In the genomic region with DNA sequence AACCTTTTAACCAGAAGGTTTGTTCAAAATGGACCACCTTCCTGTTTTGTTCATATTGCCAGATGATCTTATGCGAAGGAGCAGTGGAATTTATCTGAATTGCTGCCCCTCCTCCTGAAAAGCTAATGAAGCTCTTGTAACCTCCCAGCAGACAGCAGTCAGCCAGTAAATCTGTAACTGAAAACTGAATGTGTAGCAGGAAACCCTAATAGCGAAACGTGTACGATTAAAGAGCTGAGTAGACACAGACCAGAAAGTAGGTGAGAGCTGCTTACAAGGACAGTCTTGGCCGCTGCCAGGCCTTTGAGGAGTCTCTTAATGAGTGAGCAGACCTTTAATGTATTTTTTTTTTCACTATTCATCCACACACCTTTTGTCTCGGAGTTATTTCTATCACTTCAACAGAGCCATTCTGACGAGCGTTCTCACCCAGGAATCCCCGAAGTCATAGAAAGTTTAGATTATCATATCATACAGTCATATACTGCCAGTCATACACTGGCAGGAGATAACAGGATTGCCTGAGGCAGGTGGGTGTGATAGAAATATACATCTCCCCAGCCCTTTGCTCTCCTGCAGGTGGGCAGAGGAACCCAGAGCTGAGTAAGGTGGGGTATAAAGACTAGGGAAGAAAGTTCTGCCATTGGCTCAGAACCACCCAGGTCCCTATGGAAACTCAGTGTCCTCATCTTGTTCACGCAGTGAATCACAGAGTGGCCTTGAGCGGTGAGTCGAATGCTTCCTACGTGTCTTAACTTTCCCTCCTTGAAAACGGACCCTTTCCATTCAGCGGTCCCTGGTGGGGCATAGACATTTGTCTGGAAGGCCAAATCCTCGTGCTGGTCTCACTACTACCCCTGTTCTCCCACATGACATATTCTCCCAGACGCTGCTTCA, we compare ENCODE assay signal across 23 mouse cellular contexts.
DNase-seq lines count a peak whose midpoint lies in the region; ATAC-seq and TF ChIP-seq lines count a peak whose summit lies in the region.
"Had no signal": no experiment of that assay in that cellular context is flagged by ENCODE, and none has a peak within 500 bp of the region (broad histone marks: within the 10 kb centered on the region; RNA-seq: fewer than 3 reads in every experiment).

No protein-coding gene starts in this region.

- in situ Hi-C loops in CH12.LX (cut with MboI; ENCODE audit: low pct_ligation_motif_present, low pct_unique_long_range_greater_than_20kb, low sequenced_read_pairs) = no loop called here

- no peak for TF ChIP-seq EP300 in CH12.LX (IDR thresholded peaks at IDR 0.05; ENCODE audit: low read length)

- peak; percentile 50 for DNase-seq in adrenal gland, adult 2 months
- DNase-seq in adrenal gland, postnatal 25 days = no peak
- DNase-seq in kidney, adult 9 months = no peak
- DNase-seq in CH12.LX (ENCODE audit: extremely low read depth) = no peak
- no peak for DNase-seq in limb, embryonic 10.5 days (ENCODE audit: low spot score)
- no peak for DNase-seq in urinary bladder, postnatal 14 days (ENCODE audit: low spot score)
- DNase-seq: cerebellum, adult 11 months; cerebellum, adult 9-11 months; gastrocnemius, postnatal 14 days; heart, adult 18-20 months; heart, postnatal 14 days; liver, postnatal 0 days; lung, postnatal 10 days; midbrain, embryonic 14.5 days; retina, postnatal 1 day; thymus, postnatal 14 days had no signal

- 68% methylated on average over 17 of the region's 17 CpGs for WGBS in kidney, embryonic 16.5 days
- 77% methylated on average over 17 of the region's 17 CpGs for WGBS in limb, embryonic 10.5 days

- no peak for TF ChIP-seq RAD21 in CH12.LX (IDR thresholded peaks at IDR 0.05; ENCODE audit: low read depth, low read length)

- H3K79me2 ChIP-seq in CH12.LX (replicated peaks; ENCODE audit: control insufficient read depth, extremely low read depth, insufficient read depth, poor library complexity, severe bottlenecking) = no peaks in the 10 kb centered on the region

- H3K4me2 ChIP-seq in kidney, embryonic 16.5 days (replicated peaks; ENCODE audit: low read depth, low read length) = no peak overlapping the region
- peak overlapping the region; percentile 38; the same call in 1 of the 2 replicates for H3K4me2 ChIP-seq in CH12.LX (ENCODE audit: insufficient read depth, low read depth, poor library complexity, severe bottlenecking)
- H3K4me2 ChIP-seq: heart, embryonic 13.5 days; hindbrain, embryonic 12.5 days; neural tube, embryonic 13.5 days had no signal

- H3K4me3 ChIP-seq in kidney, embryonic 16.5 days (ENCODE audit: low read length) = no peak overlapping the region
- H3K4me3 ChIP-seq in CH12.LX (replicated peaks in 1 of 3; ENCODE audit: low read depth in 2 of 3, low read length in 2 of 3, poor library complexity in 1 of 3) = no peak overlapping the region
- no peak overlapping the region for H3K4me3 ChIP-seq in limb, embryonic 10.5 days
- H3K4me3 ChIP-seq: embryonic facial prominence, embryonic 10.5 days; heart, embryonic 13.5 days; hindbrain, embryonic 12.5 days; layer of hippocampus, adult 2 months; neural tube, embryonic 13.5 days had no signal

- peaks cover 23% of the 10 kb centered on the region for H3K4me1 ChIP-seq in kidney, embryonic 16.5 days (ENCODE audit: insufficient read depth, low read length)
- peaks cover 0 to 18% of the 10 kb centered on the region in 2 experiments; a peak in 2 of 4 replicates for H3K4me1 ChIP-seq in CH12.LX (ENCODE audit: control insufficient read depth in 1 of 2, insufficient read depth in 2 of 2)
- peaks cover 48% of the 10 kb centered on the region for H3K4me1 ChIP-seq in limb, embryonic 10.5 days

- H3K9me3 ChIP-seq in kidney, embryonic 16.5 days (ENCODE audit: low read length) = no peaks in the 10 kb centered on the region
- H3K9me3 ChIP-seq in CH12.LX (replicated peaks; ENCODE audit: low read length) = no peaks in the 10 kb centered on the region
- H3K9me3 ChIP-seq in limb, embryonic 10.5 days (replicated peaks) = no peaks in the 10 kb centered on the region
- H3K9me3 ChIP-seq: embryonic facial prominence, embryonic 10.5 days; heart, embryonic 13.5 days; hindbrain, embryonic 12.5 days; neural tube, embryonic 13.5 days had no signal

- H3K27ac ChIP-seq in kidney, embryonic 16.5 days (ENCODE audit: low read length) = no peak overlapping the region
- no peak overlapping the region for H3K27ac ChIP-seq in CH12.LX (ENCODE audit: insufficient read depth, low read depth)
- H3K27ac ChIP-seq in limb, embryonic 10.5 days = peak overlapping the region; percentile 36; the same call in 1 of the 2 replicates
- H3K27ac ChIP-seq: embryonic facial prominence, embryonic 10.5 days; heart, embryonic 13.5 days; hindbrain, embryonic 12.5 days; layer of hippocampus, adult 2 months; neural tube, embryonic 13.5 days had no signal

- no peaks in the 10 kb centered on the region for H3K36me3 ChIP-seq in kidney, embryonic 16.5 days (ENCODE audit: insufficient read depth, low read length)
- H3K36me3 ChIP-seq in CH12.LX (replicated peaks in 1 of 2; ENCODE audit: control insufficient read depth in 1 of 2, insufficient read depth in 1 of 2, low read length in 1 of 2) = no peaks in the 10 kb centered on the region
- H3K36me3 ChIP-seq in limb, embryonic 10.5 days = no peaks in the 10 kb centered on the region
- H3K36me3 ChIP-seq: embryonic facial prominence, embryonic 10.5 days; heart, embryonic 13.5 days; hindbrain, embryonic 12.5 days; neural tube, embryonic 13.5 days had no signal

- peak; percentile 49; the same call in 1 of the 2 replicates for ATAC-seq in kidney, embryonic 16.5 days (ENCODE audit: low FRiP score, low TSS enrichment)
- ATAC-seq: forebrain, embryonic 16.5 days; liver, postnatal 0 days had no signal

- dilution Hi-C loops in CH12.LX (cut with MboI; ENCODE audit: extremely low pct_ligation_motif_present, extremely low pct_unique_long_range_greater_than_20kb, low sequenced_read_pairs) = no loop called here

- no peak overlapping the region for H3K9ac ChIP-seq in kidney, embryonic 16.5 days (replicated peaks; ENCODE audit: low read length)
- H3K9ac ChIP-seq in CH12.LX (ENCODE audit: insufficient read depth, low read depth) = no peak overlapping the region
- H3K9ac ChIP-seq: heart, embryonic 13.5 days; hindbrain, embryonic 12.5 days; liver, postnatal 0 days; neural tube, embryonic 13.5 days had no signal

- no peak for TF ChIP-seq CTCF in CH12.LX (conservative IDR thresholded peaks at IDR 0.05 in 1 of 2, IDR thresholded peaks at IDR 0.05 in 1 of 2; ENCODE audit: low read depth in 2 of 2, low read length in 2 of 2)

- H3K27me3 ChIP-seq in kidney, embryonic 16.5 days (ENCODE audit: insufficient read depth, low read length) = no peaks in the 10 kb centered on the region
- no peaks in the 10 kb centered on the region for H3K27me3 ChIP-seq in CH12.LX (replicated peaks)
- no peaks in the 10 kb centered on the region for H3K27me3 ChIP-seq in limb, embryonic 10.5 days (ENCODE audit: low read depth, poor library complexity, severe bottlenecking)
- H3K27me3 ChIP-seq: hindbrain, embryonic 12.5 days; neural tube, embryonic 13.5 days had no signal

- no peak for TF ChIP-seq POLR2A in CH12.LX (IDR thresholded peaks at IDR 0.05; ENCODE audit: low read depth, low read length)

TF ChIP-seq in CH12.LX, 34 proteins besides CTCF, POLR2A, EP300 and RAD21:
- TF ChIP-seq TCF12 (IDR thresholded peaks at IDR 0.05; ENCODE audit: low read depth, low read length) (no peak), MAFK (IDR thresholded peaks at IDR 0.05; ENCODE audit: insufficient replicate concordance, low read length) (0 out of 2 replicates have a peak, but pooled peaks have one; percentile 19)
